Mouse (Mus musculus) mouse embryonic stem cell (cell line): ENCODE measurements around the gene Mical2.

ENCODE experiments used
- in situ Hi-C, 2 experiments: fragments of 300-500 bp; cut with MboI; formaldehyde crosslinking; loops; 1 replicate in 1 of 2; 3 replicates in 1 of 2; pipeline ENCODE4 v1.14.3; 2019 to 2020; ENCODE audit warnings: low sequenced_read_pairs in 2 of 2, low pct_unique_long_range_greater_than_20kb in 1 of 2, mixed read lengths in 1 of 2; ENCODE audit not compliant: unreplicated experiment in 1 of 2

The Mical2 gene

GRCm38 (mm10) chr7:112205513-112205912, 20.1 kb upstream of the Mical2 start:
- in situ Hi-C loops: no loop called here

- in situ Hi-C loops: no loop called here
Measured at GRCm38 (mm10) chr7:112207717-112208116, 17.9 kb upstream of the Mical2 start.

GRCm38 (mm10) chr7:112208323-112209167, 17.1 kb upstream of the Mical2 start:
- in situ Hi-C loops: no loop called here

- in situ Hi-C loops: no loop called here
Measured at GRCm38 (mm10) chr7:112209621-112210020, 16.0 kb upstream of the Mical2 start.

DNA sequence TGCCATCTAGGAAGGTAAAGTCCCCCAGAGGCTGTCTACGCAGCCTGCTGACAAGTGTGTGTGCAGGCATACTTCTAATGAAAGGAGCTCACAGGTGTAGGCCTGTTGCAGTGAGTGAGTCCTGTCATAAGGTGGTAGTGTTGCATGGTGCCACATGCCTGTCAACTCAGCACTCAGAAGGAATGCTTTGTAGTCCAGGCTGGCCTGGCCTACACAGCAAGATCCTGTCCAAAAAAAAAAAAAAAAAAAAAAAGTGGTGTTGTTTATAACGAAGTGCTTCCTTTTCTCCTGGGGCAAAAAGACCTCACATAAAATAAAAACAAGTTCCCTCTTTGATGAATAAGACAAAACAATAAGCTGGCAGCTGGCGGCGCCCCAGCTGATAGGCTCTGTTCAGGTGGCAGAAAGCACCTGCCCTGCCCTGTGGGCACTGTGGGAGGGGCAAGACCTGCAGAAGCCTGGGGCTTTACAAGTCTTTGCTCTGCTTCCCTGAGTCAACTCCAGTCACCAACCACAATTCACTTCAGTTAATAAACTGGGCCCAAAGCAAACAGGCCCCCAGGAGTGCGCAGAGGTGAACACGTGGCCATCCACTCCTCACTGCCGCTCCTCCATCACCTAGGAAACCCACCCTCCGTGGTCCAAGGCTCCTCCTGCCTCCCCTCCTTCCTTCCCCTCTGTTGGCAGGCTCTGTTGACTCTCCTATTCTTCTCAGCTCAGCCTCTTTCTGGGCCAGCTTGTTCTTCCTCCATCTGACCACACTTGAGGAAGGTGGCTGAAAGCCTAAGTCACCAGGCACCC, 12.5 kb upstream of the Mical2 start:
- in situ Hi-C loops: no loop called here

- in situ Hi-C loops: no loop called here
Measured at GRCm38 (mm10) chr7:112215871-112216270, 9.8 kb upstream of the Mical2 start.

DNA sequence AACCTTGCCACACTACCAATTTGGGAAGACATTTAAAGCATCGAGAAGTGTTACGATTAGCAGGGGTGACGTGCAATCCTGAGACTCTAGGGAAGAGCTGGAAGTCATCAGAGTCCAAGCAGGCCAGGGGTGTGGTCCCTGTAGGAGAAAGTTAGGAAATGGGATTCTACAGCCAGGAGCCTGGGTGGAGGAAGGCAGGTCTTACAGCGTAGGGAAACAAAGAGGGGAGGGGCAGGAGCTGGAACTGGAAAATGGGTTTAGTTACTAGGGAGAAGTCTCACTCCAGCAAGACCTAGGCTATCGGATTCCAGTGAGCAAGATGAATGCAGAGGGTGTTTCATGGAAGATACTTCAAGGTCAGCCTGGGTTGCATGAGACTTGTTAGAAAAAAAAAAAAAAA, 8.9 kb upstream of the Mical2 start:
- in situ Hi-C loops: no loop called here

DNA sequence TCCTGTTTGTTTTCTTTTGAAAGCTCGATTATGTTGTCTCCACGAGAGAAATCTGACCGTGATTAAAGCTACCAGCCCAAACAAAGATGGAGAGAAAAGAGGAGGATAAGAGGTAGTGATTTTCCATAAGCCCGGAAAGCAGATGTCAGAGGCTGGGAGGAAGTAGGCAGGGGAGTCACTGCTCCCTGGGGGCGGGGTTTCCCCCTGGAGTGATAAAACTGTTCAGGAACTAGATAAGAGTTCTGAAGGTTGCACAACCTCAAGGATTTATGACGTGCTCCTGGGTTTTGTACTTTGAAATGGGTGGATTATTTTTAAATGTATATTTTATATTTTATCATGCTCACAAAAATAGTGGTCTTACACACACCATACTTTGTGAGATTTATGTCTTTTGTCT, 8.4 kb upstream of the Mical2 start:
- in situ Hi-C loops: no loop called here

GRCm38 (mm10) chr7:112222733-112223524, 2.7 kb upstream of the Mical2 start:
- in situ Hi-C loops: no loop called here

- in situ Hi-C loops: no loop called here
Measured at GRCm38 (mm10) chr7:112224854-112225253, 802 bp upstream of the Mical2 start.

DNA sequence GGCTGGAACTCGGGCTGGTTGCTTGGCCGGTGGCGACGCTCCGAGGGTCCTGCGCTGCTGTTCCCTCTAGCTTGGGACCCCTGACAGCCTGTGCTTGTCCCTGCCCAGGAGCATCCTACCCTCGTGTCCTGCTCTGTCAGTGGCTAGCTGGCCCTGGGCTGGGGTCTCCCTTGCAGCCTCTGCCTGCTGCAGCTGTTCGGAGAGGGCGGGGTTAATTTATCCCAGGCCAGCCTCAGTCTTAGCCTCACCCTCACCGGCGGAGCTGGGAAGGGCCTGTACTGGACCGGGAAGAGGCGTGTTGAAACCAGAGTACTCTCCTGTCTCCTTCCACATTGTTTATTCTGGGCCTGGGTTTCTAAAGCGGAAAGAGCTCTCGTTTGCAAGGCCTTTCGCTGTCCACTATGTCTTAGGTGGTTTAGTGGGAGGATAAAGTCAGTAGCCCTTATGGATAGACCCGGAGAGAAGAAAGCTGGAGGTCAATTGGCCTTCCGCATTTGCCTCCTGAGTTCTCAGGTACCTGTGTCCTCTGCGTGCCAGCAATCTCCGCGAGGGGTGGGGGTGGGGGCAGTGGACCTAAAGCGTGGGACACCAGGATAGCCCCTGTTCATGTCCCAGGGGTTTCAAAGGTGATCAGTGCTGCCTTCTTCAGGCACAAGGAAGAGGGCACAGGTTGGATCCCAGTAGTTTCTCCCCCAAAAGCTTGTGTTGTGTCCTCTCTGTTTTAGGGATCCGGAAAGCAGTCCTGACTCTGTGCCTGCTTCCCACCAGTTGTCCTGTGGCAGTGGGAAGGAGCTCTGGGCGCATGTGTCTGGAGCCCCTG, 1.0 kb downstream of the Mical2 start:
- in situ Hi-C loops: no loop called here

DNA sequence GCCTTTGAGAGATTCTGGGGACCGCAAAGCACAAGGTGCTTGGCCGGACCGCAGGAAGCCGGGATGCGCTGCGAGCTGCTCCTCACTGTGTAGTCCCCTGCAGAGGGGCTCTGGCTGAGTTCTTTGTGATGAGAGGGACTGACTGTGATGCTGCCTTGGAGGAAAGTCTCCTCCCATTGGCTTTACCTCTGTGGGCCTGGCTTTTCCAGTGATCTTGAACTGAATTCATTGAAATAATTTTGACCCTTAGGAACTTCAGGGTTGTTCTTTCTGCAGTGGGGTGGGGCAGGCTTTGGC, 1.6 kb downstream of the Mical2 start:
- in situ Hi-C loops: no loop called here

DNA sequence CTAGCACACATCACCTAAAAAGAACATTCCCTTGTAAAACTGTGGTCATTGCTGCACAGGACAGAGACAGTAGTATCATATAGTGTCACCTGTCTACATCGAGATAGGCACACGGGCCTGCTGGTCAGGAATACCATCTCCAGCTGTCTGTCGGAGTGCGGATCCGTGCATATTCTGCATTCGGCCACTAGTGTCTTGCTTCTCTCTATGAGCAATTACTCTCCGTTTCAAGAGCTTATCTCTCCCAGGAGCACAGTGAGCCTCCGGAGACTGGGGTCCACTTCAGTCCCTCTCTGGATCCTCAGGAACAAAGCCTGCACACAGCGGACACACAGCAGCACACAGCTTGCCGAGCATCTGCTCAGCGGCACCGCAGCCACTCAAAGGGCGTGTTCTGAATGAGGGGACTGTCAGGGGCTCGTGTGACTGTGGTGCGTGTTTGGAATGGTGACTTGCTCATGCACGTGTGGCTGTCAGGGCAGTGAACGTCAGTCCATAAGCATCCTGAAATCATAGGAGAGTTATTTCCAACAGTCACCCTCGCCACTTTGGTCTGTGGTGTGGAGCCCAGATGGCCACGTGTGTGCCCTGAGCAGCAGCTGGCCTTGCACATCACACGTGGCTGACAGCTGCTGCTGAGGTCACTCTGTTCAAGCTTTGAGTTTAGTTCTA, 3.3 kb downstream of the Mical2 start:
- in situ Hi-C loops: no loop called here

- in situ Hi-C loops: no loop called here
Measured at GRCm38 (mm10) chr7:112231731-112232130, 6.1 kb downstream of the Mical2 start.

DNA sequence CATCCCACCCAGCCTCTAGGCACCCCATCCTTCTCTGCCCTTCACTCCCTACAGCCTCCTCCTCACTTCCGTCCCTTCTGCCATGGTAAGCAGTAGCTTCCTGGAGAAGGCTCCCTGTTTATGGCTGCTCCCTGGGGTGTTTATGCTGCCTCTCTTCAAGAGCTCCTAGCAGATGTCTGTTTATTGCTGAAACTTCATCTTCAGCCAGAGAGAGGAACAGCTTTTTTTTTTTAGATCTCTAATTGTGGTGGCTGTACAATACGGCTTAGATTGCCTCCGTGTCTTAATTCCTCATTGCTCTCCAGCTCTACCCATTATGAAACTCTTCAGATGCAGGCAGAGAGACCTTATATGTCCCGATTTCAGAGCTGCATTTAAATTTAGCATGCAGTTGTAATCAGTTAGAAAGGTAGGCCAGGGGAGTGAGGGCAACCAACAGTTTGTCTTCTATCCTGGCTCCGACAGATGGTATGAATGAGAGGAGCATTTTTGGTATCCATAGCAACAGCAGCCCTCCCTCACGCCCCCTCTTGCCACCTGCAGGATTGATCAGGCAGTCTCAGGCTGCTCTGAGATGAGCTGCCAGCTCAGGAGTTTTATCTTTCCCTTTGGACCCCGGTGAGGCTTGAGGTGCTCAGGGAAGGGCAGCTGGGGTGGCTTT, 7.8 kb downstream of the Mical2 start:
- in situ Hi-C loops: no loop called here

- in situ Hi-C loops: no loop called here
Measured at GRCm38 (mm10) chr7:112234410-112234809, 8.8 kb downstream of the Mical2 start.

DNA sequence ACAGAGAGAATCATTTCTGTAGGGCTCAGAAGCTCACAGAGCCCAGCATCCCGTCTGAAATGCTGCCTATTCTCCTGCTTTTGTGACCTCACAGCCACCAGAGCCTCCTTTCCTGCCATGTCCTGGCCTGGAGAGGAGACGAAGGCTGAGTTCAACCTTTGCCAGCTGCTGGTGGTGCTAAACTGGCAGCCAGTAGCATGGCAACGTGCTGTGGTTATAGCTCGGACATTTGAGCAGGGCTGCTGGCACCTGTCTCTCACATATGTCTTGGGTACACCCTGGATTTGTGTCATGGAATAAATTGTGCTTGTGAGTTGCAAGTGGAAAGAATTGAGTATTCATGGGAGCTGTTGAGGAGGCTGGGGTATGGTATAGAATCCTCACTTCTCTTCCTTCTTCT, 9.8 kb downstream of the Mical2 start:
- in situ Hi-C loops: no loop called here
